Mouse (Mus musculus) forebrain, embryonic 13.5 days (tissue): ENCODE results near the gene Zfp853. TPM values are rescaled to one million over a fixed set of nuclear protein-coding genes. Genes with fewer than 3 reads are reported as not detected.

ENCODE experiments used
- ATAC-seq: fragments of 200-750 bp; cut with Nextera tagmentation; 2 replicates; pipeline ENCODE4 v1.8.0; 2017
- H3K27ac ChIP-seq: fragments of 300-500 bp; sonication (generic); 2 replicates; pipeline ENCODE4 v1.5.1; 2015; ENCODE audit warnings: inconsistent platforms, mild to moderate bottlenecking, moderate library complexity
- H3K27me3 ChIP-seq: fragments of 300-500 bp; sonication (generic); 2 replicates; pipeline ENCODE4 v1.6.1; 2015; ENCODE audit warnings: mild to moderate bottlenecking, inconsistent platforms
- H3K36me3 ChIP-seq: fragments of 300-500 bp; sonication (generic); 2 replicates; pipeline ENCODE4 v1.6.1; 2015; ENCODE audit warnings: mild to moderate bottlenecking, inconsistent platforms; ENCODE audit not compliant: poor library complexity, severe bottlenecking
- H3K4me1 ChIP-seq: fragments of 300-500 bp; sonication (generic); 2 replicates; pipeline ENCODE4 v1.6.1; 2015; ENCODE audit warnings: inconsistent platforms
- H3K4me2 ChIP-seq: fragments of 300-500 bp; sonication (generic); 2 replicates; pipeline ENCODE4 v1.6.1; 2015; ENCODE audit warnings: inconsistent platforms, mild to moderate bottlenecking, moderate library complexity
- H3K4me3 ChIP-seq: fragments of 300-500 bp; sonication (generic); 2 replicates; pipeline ENCODE4 v1.5.1; 2015; ENCODE audit warnings: mild to moderate bottlenecking, inconsistent platforms
- H3K9ac ChIP-seq: fragments of 300-500 bp; sonication (generic); 2 replicates; pipeline ENCODE4 v1.6.1; 2015; ENCODE audit warnings: mild to moderate bottlenecking, inconsistent platforms
- H3K9me3 ChIP-seq: fragments of 300-500 bp; sonication (generic); replicated peaks from 2 replicates; pipeline ENCODE4 v1.6.1; 2016; ENCODE audit warnings: inconsistent platforms
- WGBS: fragments of 180-500 bp; shearing (Covaris S2); methylation state at CpG from one replicate; pipeline ENCODE4 v1.1.7; 2015; 5-methylcytosine and 5-hydroxymethylcytosine counted together
- polyA plus RNA-seq: library from polyadenylated mRNA; unstranded; fragments of >200 nt; fragmentation: Nextera tagmentation; extraction: Ambion mirVana; gene quantifications from 2 replicates; pipeline ENCODE4 v1.2.1, GENCODE M21; 2015

Gene Zfp853
- polyA plus RNA-seq, 1 experiment from 2014 or later: not detected

- WGBS: under 1% methylated on average over 16 of the region's 16 CpGs
- peaks cover 75% of the 10 kb centered on the region for H3K36me3 ChIP-seq
Observed at GRCm38 (mm10) chr5:143314183-143314729, 20.8 kb upstream of the Zfp853 start.

GRCm38 (mm10) chr5:143311886-143312285, 18.5 kb upstream of the Zfp853 start:
- H3K36me3 ChIP-seq: peaks cover 77% of the 10 kb centered on the region
- 73% methylated on average over 8 of the region's 8 CpGs for WGBS
- H3K4me1 ChIP-seq: peaks cover 33% of the 10 kb centered on the region

More at GRCm38 (mm10) chr5:143314183-143314729, 20.8 kb upstream of the Zfp853 start:
- Histone ChIP-seq H3K4me3 (peak overlapping the region; percentile 75), H3K4me1 (peaks cover 28% of the 10 kb centered on the region), H3K9ac (peak overlapping the region; percentile 95), H3K27ac (peak overlapping the region; percentile 96), H3K4me2 (peak overlapping the region; percentile 91), H3K9me3 (no peaks in the 10 kb centered on the region), H3K27me3 (no peaks in the 10 kb centered on the region)
- peak; percentile 16; the same call in 1 of the 2 replicates for ATAC-seq

GRCm38 (mm10) chr5:143309916-143310315, 16.5 kb upstream of the Zfp853 start:
- 94% methylated on average over 7 of the region's 7 CpGs for WGBS
- H3K9ac ChIP-seq: peak overlapping the region; percentile 21; the same call in 1 of the 2 replicates

More at GRCm38 (mm10) chr5:143311886-143312285, 18.5 kb upstream of the Zfp853 start:
- Histone ChIP-seq H3K27me3 (no peaks in the 10 kb centered on the region), H3K9ac (no peak overlapping the region), H3K27ac (no peak overlapping the region), H3K4me2 (no peak overlapping the region), H3K4me3 (0 out of 2 replicates have a peak overlapping the region, but pooled peaks have one; percentile 7), H3K9me3 (no peaks in the 10 kb centered on the region)
- no peak for ATAC-seq

GRCm38 (mm10) chr5:143308825-143309224, 15.4 kb upstream of the Zfp853 start:
- no peak overlapping the region for H3K4me2 ChIP-seq
- H3K27me3 ChIP-seq: no peaks in the 10 kb centered on the region
- 94% methylated on average over 5 of the region's 5 CpGs for WGBS
- H3K36me3 ChIP-seq: peaks cover 95% of the 10 kb centered on the region
- H3K9me3 ChIP-seq: no peaks in the 10 kb centered on the region
- no peak overlapping the region for H3K9ac ChIP-seq
- H3K4me1 ChIP-seq: peaks cover 37% of the 10 kb centered on the region
- no peak for ATAC-seq
- H3K4me3 ChIP-seq: no peak overlapping the region
- H3K27ac ChIP-seq: no peak overlapping the region

More at GRCm38 (mm10) chr5:143309916-143310315, 16.5 kb upstream of the Zfp853 start:
- Histone ChIP-seq H3K27me3 (no peaks in the 10 kb centered on the region), H3K27ac (no peak overlapping the region), H3K36me3 (peaks cover 86% of the 10 kb centered on the region), H3K4me2 (no peak overlapping the region), H3K9me3 (no peaks in the 10 kb centered on the region), H3K4me1 (peaks cover 40% of the 10 kb centered on the region), H3K4me3 (no peak overlapping the region)
- ATAC-seq: no peak

GRCm38 (mm10) chr5:143304251-143304650, 10.8 kb upstream of the Zfp853 start:
- 98% methylated on average over 5 of the region's 7 CpGs for WGBS
- no peak for ATAC-seq
- Histone ChIP-seq H3K36me3 (peaks cover 98% of the 10 kb centered on the region), H3K4me1 (peaks cover 15% of the 10 kb centered on the region; the same call in 1 of the 2 replicates), H3K9ac (no peak overlapping the region), H3K4me2 (no peak overlapping the region), H3K9me3 (no peaks in the 10 kb centered on the region), H3K27me3 (no peaks in the 10 kb centered on the region), H3K4me3 (no peak overlapping the region), H3K27ac (no peak overlapping the region)

GRCm38 (mm10) chr5:143301296-143301695, 7.9 kb upstream of the Zfp853 start:
- Histone ChIP-seq H3K9ac (no peak overlapping the region), H3K4me3 (no peak overlapping the region), H3K27me3 (no peaks in the 10 kb centered on the region), H3K36me3 (peaks cover 86% of the 10 kb centered on the region), H3K9me3 (no peaks in the 10 kb centered on the region), H3K4me2 (no peak overlapping the region), H3K27ac (no peak overlapping the region), H3K4me1 (0 out of 2 replicates have a peak, but pooled peaks cover 5% of the 10 kb centered on the region)
- no peak for ATAC-seq
- 85% methylated on average over 8 of the region's 8 CpGs for WGBS

GRCm38 (mm10) chr5:143299686-143300085, 6.3 kb upstream of the Zfp853 start:
- H3K9ac ChIP-seq: no peak overlapping the region
- H3K4me1 ChIP-seq: no peaks in the 10 kb centered on the region
- WGBS: 85% methylated on average over 4 of the region's 4 CpGs
- H3K4me3 ChIP-seq: no peak overlapping the region
- H3K4me2 ChIP-seq: no peak overlapping the region
- no peak for ATAC-seq
- no peaks in the 10 kb centered on the region for H3K9me3 ChIP-seq
- no peak overlapping the region for H3K27ac ChIP-seq
- peaks cover 73% of the 10 kb centered on the region for H3K36me3 ChIP-seq
- peaks cover under 1% of the 10 kb centered on the region; the same call in 1 of the 2 replicates for H3K27me3 ChIP-seq

GRCm38 (mm10) chr5:143298391-143298790, 5.0 kb upstream of the Zfp853 start:
- no peak overlapping the region for H3K4me3 ChIP-seq
- 95% methylated on average over 7 of the region's 7 CpGs for WGBS
- H3K27me3 ChIP-seq: peaks cover 14% of the 10 kb centered on the region
- no peak overlapping the region for H3K9ac ChIP-seq
- no peak overlapping the region for H3K27ac ChIP-seq
- no peaks in the 10 kb centered on the region for H3K9me3 ChIP-seq
- H3K4me2 ChIP-seq: no peak overlapping the region
- H3K4me1 ChIP-seq: peaks cover 6% of the 10 kb centered on the region; the same call in 1 of the 2 replicates
- no peak for ATAC-seq
- H3K36me3 ChIP-seq: peaks cover 62% of the 10 kb centered on the region

GRCm38 (mm10) chr5:143297986-143298385, 4.6 kb upstream of the Zfp853 start:
- no peak overlapping the region for H3K4me3 ChIP-seq
- peaks cover 10% of the 10 kb centered on the region; the same call in 1 of the 2 replicates for H3K4me1 ChIP-seq
- H3K9ac ChIP-seq: no peak overlapping the region
- WGBS: 97% methylated on average over 9 of the region's 9 CpGs
- peaks cover 18% of the 10 kb centered on the region for H3K27me3 ChIP-seq
- ATAC-seq: no peak
- no peak overlapping the region for H3K27ac ChIP-seq
- H3K4me2 ChIP-seq: no peak overlapping the region
- no peaks in the 10 kb centered on the region for H3K9me3 ChIP-seq
- peaks cover 58% of the 10 kb centered on the region for H3K36me3 ChIP-seq

- peaks cover 10% of the 10 kb centered on the region; the same call in 1 of the 2 replicates for H3K4me1 ChIP-seq
- no peak overlapping the region for H3K4me2 ChIP-seq
- no peak overlapping the region for H3K9ac ChIP-seq
- no peak overlapping the region for H3K27ac ChIP-seq
- peaks cover 32% of the 10 kb centered on the region for H3K36me3 ChIP-seq
- 81% methylated on average over 2 of the region's 2 CpGs for WGBS
- no peak for ATAC-seq
- H3K27me3 ChIP-seq: peaks cover 44% of the 10 kb centered on the region
- H3K9me3 ChIP-seq: no peaks in the 10 kb centered on the region
- H3K4me3 ChIP-seq: no peak overlapping the region
Observed at GRCm38 (mm10) chr5:143295330-143295729, 1.9 kb upstream of the Zfp853 start.

GRCm38 (mm10) chr5:143294862-143295261, 1.4 kb upstream of the Zfp853 start:
- no peak overlapping the region for H3K27ac ChIP-seq
- no peak overlapping the region for H3K4me3 ChIP-seq
- H3K9me3 ChIP-seq: no peaks in the 10 kb centered on the region
- 100% methylated on average over 3 of the region's 3 CpGs for WGBS
- peaks cover 49% of the 10 kb centered on the region for H3K27me3 ChIP-seq
- no peak overlapping the region for H3K9ac ChIP-seq
- no peak overlapping the region for H3K4me2 ChIP-seq
- H3K4me1 ChIP-seq: peaks cover 10% of the 10 kb centered on the region; the same call in 1 of the 2 replicates
- H3K36me3 ChIP-seq: peaks cover 27% of the 10 kb centered on the region
- ATAC-seq: no peak

- Histone ChIP-seq H3K27me3 (peaks cover 69% of the 10 kb centered on the region), H3K36me3 (peaks cover 16% of the 10 kb centered on the region; the same call in 1 of the 2 replicates), H3K9ac (peak overlapping the region; percentile 46), H3K4me3 (peak overlapping the region; percentile 37), H3K4me2 (peak overlapping the region; percentile 61), H3K9me3 (no peaks in the 10 kb centered on the region), H3K27ac (no peak overlapping the region), H3K4me1 (peaks cover 17% of the 10 kb centered on the region)
- 3% methylated on average over 12 of the region's 19 CpGs for WGBS
- no peak for ATAC-seq
Observed at GRCm38 (mm10) chr5:143292879-143293278, 544 bp downstream of the Zfp853 start.
